Comparison of ENCODE assay signal across 18 mouse cellular contexts in the genomic region with DNA sequence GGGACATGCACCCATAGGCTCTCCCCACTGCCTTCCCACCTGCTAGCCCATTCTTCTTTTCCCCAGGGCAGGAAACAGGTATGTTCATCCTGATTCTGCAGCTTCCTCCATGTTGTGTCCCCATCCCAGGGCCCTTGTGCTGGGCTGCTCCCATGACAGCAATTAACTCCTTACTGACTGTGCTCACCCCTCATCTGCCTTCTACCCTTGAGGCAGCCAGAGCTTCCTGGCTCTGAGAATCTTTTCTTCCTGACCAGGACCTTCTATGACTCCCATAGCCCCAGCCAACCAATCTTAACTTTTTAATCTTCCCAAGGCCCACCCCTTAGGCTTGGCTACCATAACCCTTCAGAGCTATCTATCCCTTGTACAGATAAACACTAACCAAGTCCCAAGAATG. TPM values are rescaled to one million over a fixed set of nuclear protein-coding genes. Genes with fewer than 3 reads are reported as not detected.
A peak's percentile ranks its signal among the peaks of the same experiment; 100 is the strongest.
DNase-seq lines count a peak whose midpoint lies in the region; ATAC-seq and TF ChIP-seq lines count a peak whose summit lies in the region.
"Had no signal": no experiment of that assay in that cellular context is flagged by ENCODE, and none has a peak within 500 bp of the region (broad histone marks: within the 10 kb centered on the region; RNA-seq: fewer than 3 reads in every experiment).

No protein-coding gene starts in this region.

- H3K36me3 ChIP-seq in heart, embryonic 11.5 days (ENCODE audit: control insufficient read depth, insufficient read depth, low read length) = no peaks in the 10 kb centered on the region
- no peaks in the 10 kb centered on the region for H3K36me3 ChIP-seq in lung, postnatal 0 days (ENCODE audit: insufficient read depth, low read length)
- H3K36me3 ChIP-seq in intestine, postnatal 0 days (ENCODE audit: control insufficient read depth, insufficient read depth) = peaks cover 5% of the 10 kb centered on the region; the same call in 1 of the 2 replicates
- peaks cover 2% of the 10 kb centered on the region; the same call in 1 of the 2 replicates for H3K36me3 ChIP-seq in stomach, postnatal 0 days (ENCODE audit: control insufficient read depth, insufficient read depth, low read length)
- H3K36me3 ChIP-seq: neural tube, embryonic 13.5 days had no signal

- H3K27me3 ChIP-seq in heart, embryonic 11.5 days (ENCODE audit: control insufficient read depth, insufficient read depth, low read length) = no peaks in the 10 kb centered on the region
- no peaks in the 10 kb centered on the region for H3K27me3 ChIP-seq in lung, postnatal 0 days (replicated peaks; ENCODE audit: insufficient read depth, low read length)
- H3K27me3 ChIP-seq in intestine, postnatal 0 days (replicated peaks; ENCODE audit: control insufficient read depth, insufficient read depth, low read length) = no peaks in the 10 kb centered on the region
- H3K27me3 ChIP-seq in stomach, postnatal 0 days (ENCODE audit: control insufficient read depth, insufficient read depth, low read length) = no peaks in the 10 kb centered on the region
- H3K27me3 ChIP-seq: neural tube, embryonic 13.5 days had no signal

- H3K4me2 ChIP-seq in heart, embryonic 11.5 days = no peak overlapping the region
- 0 out of 2 replicates have a peak overlapping the region, but pooled peaks have one; percentile 19 for H3K4me2 ChIP-seq in lung, postnatal 0 days (replicated peaks; ENCODE audit: low read depth, low read length)
- 0 out of 2 replicates have a peak overlapping the region, but pooled peaks have one; percentile 17 for H3K4me2 ChIP-seq in intestine, postnatal 0 days (replicated peaks; ENCODE audit: low read depth)
- peak overlapping the region; percentile 60 for H3K4me2 ChIP-seq in stomach, postnatal 0 days (replicated peaks; ENCODE audit: low read depth)
- H3K4me2 ChIP-seq: neural tube, embryonic 13.5 days had no signal

- no peak for ATAC-seq in heart, embryonic 11.5 days (replicated peaks; ENCODE audit: insufficient number of reproducible peaks, low FRiP score, low TSS enrichment)
- no peak for ATAC-seq in lung, postnatal 0 days
- ATAC-seq in intestine, postnatal 0 days = no peak
- ATAC-seq in stomach, postnatal 0 days (ENCODE audit: low FRiP score, low TSS enrichment) = no peak

- no peak overlapping the region for H3K4me3 ChIP-seq in heart, embryonic 11.5 days (ENCODE audit: low read depth, low read length)
- no peak overlapping the region for H3K4me3 ChIP-seq in lung, postnatal 0 days (ENCODE audit: low read depth, low read length)
- H3K4me3 ChIP-seq in intestine, postnatal 0 days (ENCODE audit: low read depth, low read length) = no peak overlapping the region
- no peak overlapping the region; the same call in 1 of the 2 replicates for H3K4me3 ChIP-seq in stomach, postnatal 0 days (ENCODE audit: low read depth, low read length)
- H3K4me3 ChIP-seq: neural tube, embryonic 13.5 days had no signal

- H3K27ac ChIP-seq in heart, embryonic 11.5 days (ENCODE audit: low read depth, low read length) = peak overlapping the region; percentile 37
- no peak overlapping the region; the same call in 1 of the 2 replicates for H3K27ac ChIP-seq in lung, postnatal 0 days (ENCODE audit: low read length)
- no peak overlapping the region for H3K27ac ChIP-seq in intestine, postnatal 0 days (ENCODE audit: low read depth, low read length)
- peak overlapping the region; percentile 97 for H3K27ac ChIP-seq in stomach, postnatal 0 days (replicated peaks)
- H3K27ac ChIP-seq: neural tube, embryonic 13.5 days had no signal

- no peak for TF ChIP-seq EP300 in lung, postnatal 0 days (IDR thresholded peaks at IDR 0.05)
- no peak for TF ChIP-seq EP300 in stomach, postnatal 0 days (optimal IDR thresholded peaks at IDR 0.05)

- no peak for DNase-seq in heart, postnatal 4 days
- no peak for DNase-seq in lung, postnatal 0 days (ENCODE audit: low spot score)
- no peak for DNase-seq in lung, postnatal 36 days
- no peak for DNase-seq in stomach, postnatal 0 days (ENCODE audit: low spot score)
- no peak for DNase-seq in left cerebral cortex, adult 8-10 months (ENCODE audit: low spot score in 2 of 2)
- DNase-seq in layer of hippocampus, adult 8-10 months (ENCODE audit: low spot score in 2 of 2) = no peak
- DNase-seq: adrenal gland, postnatal 36 days; cerebellum, postnatal 25 days; kidney, adult 9 months; left cerebral cortex, postnatal 4 days; midbrain, embryonic 14.5 days; right cerebral cortex, postnatal 25 days; thymus, postnatal 4 days had no signal

- TF ChIP-seq CTCF in lung, postnatal 0 days (IDR thresholded peaks at IDR 0.05) = no peak
- TF ChIP-seq CTCF in intestine, postnatal 0 days (IDR thresholded peaks at IDR 0.05; ENCODE audit: low read depth) = no peak
- TF ChIP-seq CTCF in stomach, postnatal 0 days (IDR thresholded peaks at IDR 0.05; ENCODE audit: low read depth) = no peak

- no peaks in the 10 kb centered on the region for H3K9me3 ChIP-seq in heart, embryonic 11.5 days (replicated peaks; ENCODE audit: control insufficient read depth, low read length)
- no peaks in the 10 kb centered on the region for H3K9me3 ChIP-seq in lung, postnatal 0 days (ENCODE audit: low read length)
- H3K9me3 ChIP-seq in intestine, postnatal 0 days (ENCODE audit: control insufficient read depth) = no peaks in the 10 kb centered on the region
- H3K9me3 ChIP-seq in stomach, postnatal 0 days (ENCODE audit: control insufficient read depth, low read length) = no peaks in the 10 kb centered on the region
- H3K9me3 ChIP-seq: neural tube, embryonic 13.5 days had no signal

- no peak overlapping the region for H3K9ac ChIP-seq in heart, embryonic 11.5 days (ENCODE audit: low read depth, low read length)
- no peak overlapping the region for H3K9ac ChIP-seq in lung, postnatal 0 days (replicated peaks; ENCODE audit: low read depth)
- no peak overlapping the region for H3K9ac ChIP-seq in intestine, postnatal 0 days (ENCODE audit: low read depth, low read length)
- H3K9ac ChIP-seq in stomach, postnatal 0 days (ENCODE audit: low read length) = peak overlapping the region; percentile 82
- H3K9ac ChIP-seq: neural tube, embryonic 13.5 days had no signal

- H3K4me1 ChIP-seq in heart, embryonic 11.5 days (ENCODE audit: control insufficient read depth, insufficient read depth, low read length) = peaks cover 60% of the 10 kb centered on the region
- H3K4me1 ChIP-seq in lung, postnatal 0 days (ENCODE audit: insufficient read depth, low read depth, low read length) = peaks cover 8% of the 10 kb centered on the region; the same call in 1 of the 2 replicates
- peaks cover 4% of the 10 kb centered on the region; the same call in 1 of the 2 replicates for H3K4me1 ChIP-seq in intestine, postnatal 0 days (replicated peaks; ENCODE audit: control insufficient read depth, insufficient read depth, low read length)
- peaks cover 10% of the 10 kb centered on the region for H3K4me1 ChIP-seq in stomach, postnatal 0 days (replicated peaks; ENCODE audit: control insufficient read depth, insufficient read depth)

RNA-seq across cellular contexts. Expression of gene Lsp1, which starts 18.7 kb away (rescaled TPM):
- 31.4 and 32.1 TPM in 2 replicates for polyA plus RNA-seq in heart, embryonic 11.5 days (2014; fragmentation: Nextera tagmentation; extraction: Ambion mirVana)
- 100 to 1,000 TPM in 1 of 2 experiments, 10 to 100 TPM in 1; 93.3 to 108 TPM for total RNA-seq in heart, postnatal 4 days (2021)
- polyA plus RNA-seq in lung, postnatal 0 days (2015; fragmentation: Nextera tagmentation; extraction: Ambion mirVana) = 90.8 and 92.3 TPM in 2 replicates
- polyA plus RNA-seq in intestine, postnatal 0 days (2015; fragmentation: Nextera tagmentation; extraction: Ambion mirVana) = 55.2 and 61.8 TPM in 2 replicates
- 107 and 110 TPM in 2 replicates for polyA plus RNA-seq in stomach, postnatal 0 days (2015; fragmentation: Nextera tagmentation; extraction: Ambion mirVana)
- 10 to 100 TPM; 10.8 to 18.8 (median 13.9) TPM for total RNA-seq in left cerebral cortex, adult 8-10 months (2022)
- 10 to 100 TPM in 2 of 4 experiments, 1 to 10 TPM in 2; 2.2 to 18.3 (median 8.4) TPM for total RNA-seq in layer of hippocampus, adult 8-10 months (2022)
- total RNA-seq: MEL had no signal

RNA-seq across cellular contexts. Expression of gene Tnnt3, which starts 19.3 kb away (rescaled TPM):
- polyA plus RNA-seq in heart, embryonic 11.5 days (2014; fragmentation: Nextera tagmentation; extraction: Ambion mirVana) = 16.0 and 16.3 TPM in 2 replicates
- 10 to 100 TPM in 1 of 2 experiments, under 1 TPM in 1; 0.98 to 10.9 TPM for total RNA-seq in heart, postnatal 4 days (2021)
- 1.5 and 2.2 TPM in 2 replicates for polyA plus RNA-seq in lung, postnatal 0 days (2015; fragmentation: Nextera tagmentation; extraction: Ambion mirVana)
- 3.0 TPM in 2 replicates for polyA plus RNA-seq in intestine, postnatal 0 days (2015; fragmentation: Nextera tagmentation; extraction: Ambion mirVana)
- polyA plus RNA-seq in stomach, postnatal 0 days (2015; fragmentation: Nextera tagmentation; extraction: Ambion mirVana) = 8.0 and 11.7 TPM in 2 replicates
- 10 to 100 TPM in 1 of 4 experiments, 1 to 10 TPM in 2, under 1 TPM in 1; 0.88 to 14.3 (median 6.5) TPM for total RNA-seq in left cerebral cortex, adult 8-10 months (2022)
- 1 to 10 TPM in 2 of 4 experiments, not detected in 2; 1.2 to 3.8 TPM for total RNA-seq in layer of hippocampus, adult 8-10 months (2022)
- total RNA-seq: MEL had no signal

RNA-seq across cellular contexts. Expression of gene Tnni2, which starts 37.7 kb away (rescaled TPM):
- 46.1 and 51.6 TPM in 2 replicates for polyA plus RNA-seq in heart, embryonic 11.5 days (2014; fragmentation: Nextera tagmentation; extraction: Ambion mirVana)
- 10 to 100 TPM in 1 of 2 experiments, 1 to 10 TPM in 1; 6.6 to 16.4 TPM for total RNA-seq in heart, postnatal 4 days (2021)
- 1.9 and 2.1 TPM in 2 replicates for polyA plus RNA-seq in lung, postnatal 0 days (2015; fragmentation: Nextera tagmentation; extraction: Ambion mirVana)
- 1.9 and 2.4 TPM in 2 replicates for polyA plus RNA-seq in intestine, postnatal 0 days (2015; fragmentation: Nextera tagmentation; extraction: Ambion mirVana)
- 19.1 and 19.6 TPM in 2 replicates for polyA plus RNA-seq in stomach, postnatal 0 days (2015; fragmentation: Nextera tagmentation; extraction: Ambion mirVana)
- 1 to 10 TPM; 1.9 to 9.6 (median 5.2) TPM for total RNA-seq in left cerebral cortex, adult 8-10 months (2022)
- total RNA-seq in layer of hippocampus, adult 8-10 months (2022) = 1 to 10 TPM; 1.2 to 4.9 (median 2.7) TPM
- total RNA-seq: left cerebral cortex, postnatal 4 days; MEL had no signal
- polyA plus RNA-seq: midbrain, embryonic 14.5 days had no signal

RNA-seq across cellular contexts. Expression of gene Syt8, which starts 44.7 kb away (rescaled TPM):
- polyA plus RNA-seq in heart, embryonic 11.5 days (2014; fragmentation: Nextera tagmentation; extraction: Ambion mirVana) = 0.26 and 0.31 TPM in 2 replicates
- not detected for total RNA-seq in heart, postnatal 4 days (2021)
- 0.47 and 1.1 TPM in 2 replicates for polyA plus RNA-seq in lung, postnatal 0 days (2015; fragmentation: Nextera tagmentation; extraction: Ambion mirVana)
- 0.60 and 1.3 TPM in 2 replicates for polyA plus RNA-seq in intestine, postnatal 0 days (2015; fragmentation: Nextera tagmentation; extraction: Ambion mirVana)
- polyA plus RNA-seq in stomach, postnatal 0 days (2015; fragmentation: Nextera tagmentation; extraction: Ambion mirVana) = 70.7 and 78.9 TPM in 2 replicates
- total RNA-seq in left cerebral cortex, adult 8-10 months (2022) = not detected
- total RNA-seq in layer of hippocampus, adult 8-10 months (2022) = 1 to 10 TPM in 2 of 4 experiments, under 1 TPM in 1, not detected in 1; 0.29 to 2.3 (median 1.9) TPM
- total RNA-seq: adrenal gland, postnatal 36 days; left cerebral cortex, postnatal 4 days; MEL had no signal
- polyA plus RNA-seq: hindbrain, embryonic 11.5 days; midbrain, embryonic 14.5 days; neural tube, embryonic 13.5 days had no signal

RNA-seq across cellular contexts. Expression of gene Mrpl23, which starts 53.2 kb away (rescaled TPM):
- polyA plus RNA-seq in heart, embryonic 11.5 days (2014; fragmentation: Nextera tagmentation; extraction: Ambion mirVana) = 15.4 and 19.3 TPM in 2 replicates
- 1 to 10 TPM; 3.7 to 6.4 TPM for total RNA-seq in heart, postnatal 4 days (2021)
- polyA plus RNA-seq in lung, postnatal 0 days (2015; fragmentation: Nextera tagmentation; extraction: Ambion mirVana) = 15.2 and 15.7 TPM in 2 replicates
- polyA plus RNA-seq in intestine, postnatal 0 days (2015; fragmentation: Nextera tagmentation; extraction: Ambion mirVana) = 26.7 and 33.0 TPM in 2 replicates
- polyA plus RNA-seq in stomach, postnatal 0 days (2015; fragmentation: Nextera tagmentation; extraction: Ambion mirVana) = 17.7 and 19.4 TPM in 2 replicates
- 1 to 10 TPM; 3.4 to 8.4 (median 7.0) TPM for total RNA-seq in left cerebral cortex, adult 8-10 months (2022)
- 1 to 10 TPM; 4.8 to 6.8 (median 5.7) TPM for total RNA-seq in layer of hippocampus, adult 8-10 months (2022)

Comparison
In these comparisons a context has a peak if more than half of its experiments do, and no peak if none do; other contexts are left out.
1. H3K27ac ChIP-seq: peak in heart, embryonic 11.5 days (single experiment) and stomach, postnatal 0 days (single experiment); none in lung, postnatal 0 days (single experiment) and intestine, postnatal 0 days (single experiment).